Mouse (Mus musculus) bone marrow, adult 2 months (tissue): Measurements from ENCODE around the gene Pdzd8.

Experiments
- CTCF ChIP-seq: fragments of 200-500 bp; IDR thresholded peaks from 2 replicates; pipeline ENCODE4 v1.5.1; 2011; ENCODE audit warnings: low read length, control low read depth; ENCODE audit not compliant: control insufficient read depth, insufficient read depth
- POLR2A ChIP-seq: fragments of 200-500 bp; IDR thresholded peaks from 2 replicates; pipeline ENCODE4 v1.6.1; 2011; ENCODE audit warnings: low read depth, mild to moderate bottlenecking, control low read depth, low read length, borderline replicate concordance; ENCODE audit not compliant: control insufficient read depth

DNA sequence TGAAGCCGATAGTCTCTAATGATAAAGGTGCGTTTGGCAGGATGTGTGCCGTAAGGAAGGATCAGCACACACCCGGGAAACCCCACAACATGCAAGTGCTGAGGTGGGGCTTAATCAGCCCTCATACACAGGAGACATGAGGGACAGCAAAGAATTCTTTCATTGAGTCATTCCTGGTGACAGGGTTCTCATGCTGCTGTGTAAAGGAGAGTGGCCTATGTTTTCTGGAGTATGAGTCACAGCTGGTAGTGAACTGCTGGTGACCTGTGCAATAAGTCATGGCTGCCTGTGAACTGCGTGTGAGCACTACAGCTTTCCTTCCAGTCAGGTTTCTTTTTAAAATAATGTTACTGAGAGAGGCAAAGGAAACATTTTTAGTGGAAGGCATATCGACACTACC, 55.8 kb downstream of the Pdzd8 start:
- TF ChIP-seq POLR2A (no peak), CTCF (no peak)
